ENCODE assay signal across 13 mouse cellular contexts in the genomic region with DNA sequence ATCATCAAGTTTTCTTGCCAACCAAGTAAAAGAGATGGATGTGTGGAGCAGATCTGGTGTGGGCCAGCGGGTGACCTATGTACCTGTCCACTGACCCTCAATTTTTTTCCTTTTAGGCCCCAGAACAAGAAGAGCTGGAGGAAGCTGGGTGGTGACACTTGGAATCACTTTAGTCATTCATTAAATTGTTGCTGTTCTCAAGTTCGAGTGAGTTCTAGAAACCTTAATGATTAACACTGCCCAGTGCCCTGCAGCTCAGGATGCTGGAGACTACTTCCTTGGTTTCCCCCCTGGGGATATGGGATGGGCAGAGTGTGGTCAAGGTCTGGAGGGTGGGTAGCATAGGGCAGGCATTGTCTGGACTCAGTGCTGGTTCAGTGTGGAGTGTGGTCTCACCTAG. TPM values are rescaled to one million over a fixed set of nuclear protein-coding genes. Genes with fewer than 3 reads are reported as not detected.
"Had no signal": no experiment of that assay in that cellular context is flagged by ENCODE, and none has a peak within 500 bp of the region (broad histone marks: within the 10 kb centered on the region; RNA-seq: fewer than 3 reads in every experiment).

No protein-coding gene starts in this region.

- H3K27me3 ChIP-seq: limb, embryonic 12.5 days had no signal

- H3K36me3 ChIP-seq: limb, embryonic 12.5 days; liver, embryonic 13.5 days; midbrain, embryonic 12.5 days had no signal

- DNase-seq: liver; liver, embryonic 13.5 days; liver, postnatal 0 days; right cerebral cortex, postnatal 25 days; thymus, adult 18-20 months; thymus, postnatal 14 days had no signal

- H3K27ac ChIP-seq: limb, embryonic 12.5 days; liver, embryonic 13.5 days; midbrain, embryonic 12.5 days; stomach, postnatal 0 days had no signal

- H3K4me2 ChIP-seq: limb, embryonic 12.5 days; liver, embryonic 13.5 days; midbrain, embryonic 12.5 days had no signal

- H3K4me1 ChIP-seq: limb, embryonic 12.5 days; liver, embryonic 13.5 days; midbrain, embryonic 12.5 days had no signal

- H3K4me3 ChIP-seq: limb, embryonic 12.5 days; liver, embryonic 13.5 days; midbrain, embryonic 12.5 days had no signal

- H3K9ac ChIP-seq: limb, embryonic 12.5 days; liver, embryonic 13.5 days; liver, postnatal 0 days; midbrain, embryonic 12.5 days had no signal

- ATAC-seq: hindbrain, embryonic 16.5 days; inflammation-experienced regulatory T-cells, adult 6 months; liver, postnatal 0 days had no signal

- H3K9me3 ChIP-seq: liver, embryonic 13.5 days; midbrain, embryonic 12.5 days had no signal

RNA-seq across cellular contexts. Expression of gene Ctcfl, which starts 9.8 kb away (rescaled TPM):
- polyA plus RNA-seq: inflammation-experienced regulatory T-cells, adult 6 months; midbrain, embryonic 12.5 days; midbrain, postnatal 0 days; stomach, postnatal 0 days had no signal

RNA-seq across cellular contexts. Expression of gene Pck1, which starts 23.7 kb away (rescaled TPM):
- polyA plus RNA-seq: hindbrain, embryonic 16.5 days; inflammation-experienced regulatory T-cells, adult 6 months; lung, embryonic 16.5 days; midbrain, embryonic 12.5 days had no signal
